Mouse (Mus musculus) embryonic fibroblast, embryonic 13.5 days (primary cell): ENCODE measurements around the gene Tes3-ps.

ENCODE experiments used
- CTCF ChIP-seq: IDR thresholded peaks from 2 replicates; pipeline ENCODE4 v1.5.1; 2011; ENCODE audit warnings: mild to moderate bottlenecking, control low read depth, low read length, moderate library complexity, borderline replicate concordance; ENCODE audit not compliant: insufficient read depth
- POLR2A ChIP-seq: IDR thresholded peaks from 2 replicates; pipeline ENCODE4 v1.6.1; 2011; ENCODE audit warnings: low read depth, mild to moderate bottlenecking, control low read depth, low read length, moderate library complexity

GRCm38 (mm10) chr13:49460692-49461414 is 32.3 kb upstream of the Tes3-ps start:
- TF ChIP-seq POLR2A (no peak), CTCF (no peak)
